Mouse (Mus musculus) embryonic facial prominence, embryonic 12.5 days (tissue): ENCODE results near the gene Me1. TPM values are rescaled to one million over a fixed set of nuclear protein-coding genes. Genes with fewer than 3 reads are reported as not detected.
A peak's percentile ranks its signal among the peaks of the same experiment; 100 is the strongest.

Experiments
- ATAC-seq: fragments of 200-750 bp; cut with Nextera tagmentation; 2 replicates; pipeline ENCODE4 v1.8.0; 2017; ENCODE audit not compliant: insufficient number of reproducible peaks, insufficient read depth, low FRiP score, low TSS enrichment
- H3K27ac ChIP-seq: fragments of 300-500 bp; sonication (generic); 2 replicates; pipeline ENCODE4 v1.5.1; 2016; ENCODE audit warnings: mild to moderate bottlenecking
- H3K27me3 ChIP-seq: fragments of 300-500 bp; sonication (generic); 2 replicates; pipeline ENCODE4 v1.6.1; 2016; ENCODE audit warnings: mild to moderate bottlenecking, moderate library complexity
- H3K36me3 ChIP-seq: fragments of 300-500 bp; sonication (generic); 2 replicates; pipeline ENCODE4 v1.6.1; 2016; ENCODE audit warnings: mild to moderate bottlenecking
- H3K4me1 ChIP-seq: fragments of 300-500 bp; sonication (generic); 2 replicates; pipeline ENCODE4 v1.6.1; 2016
- H3K4me2 ChIP-seq: fragments of 300-500 bp; sonication (generic); replicated peaks from 2 replicates; pipeline ENCODE4 v1.6.1; 2016; ENCODE audit warnings: mild to moderate bottlenecking, moderate library complexity
- H3K4me3 ChIP-seq: fragments of 300-500 bp; sonication (generic); 2 replicates; pipeline ENCODE4 v1.5.1; 2016; ENCODE audit warnings: mild to moderate bottlenecking
- H3K9ac ChIP-seq: fragments of 300-500 bp; sonication (generic); 2 replicates; pipeline ENCODE4 v1.6.1; 2016; ENCODE audit warnings: mild to moderate bottlenecking, moderate library complexity
- H3K9me3 ChIP-seq: fragments of 300-500 bp; sonication (generic); 2 replicates; pipeline ENCODE4 v1.6.1; 2016; ENCODE audit warnings: mild to moderate bottlenecking, moderate library complexity
- WGBS: fragments of 180-500 bp; shearing (Covaris S2); methylation state at CpG from one replicate; pipeline ENCODE4 v1.1.7; 2016; 5-methylcytosine and 5-hydroxymethylcytosine counted together
- polyA plus RNA-seq: library from polyadenylated mRNA; unstranded; fragments of >200 nt; fragmentation: Nextera tagmentation; extraction: Ambion mirVana; gene quantifications from 2 replicates; pipeline ENCODE4 v1.2.1, GENCODE M21; 2016

Gene Me1
- polyA plus RNA-seq, 1 experiment from 2014 or later, result 17.8 TPM

DNA sequence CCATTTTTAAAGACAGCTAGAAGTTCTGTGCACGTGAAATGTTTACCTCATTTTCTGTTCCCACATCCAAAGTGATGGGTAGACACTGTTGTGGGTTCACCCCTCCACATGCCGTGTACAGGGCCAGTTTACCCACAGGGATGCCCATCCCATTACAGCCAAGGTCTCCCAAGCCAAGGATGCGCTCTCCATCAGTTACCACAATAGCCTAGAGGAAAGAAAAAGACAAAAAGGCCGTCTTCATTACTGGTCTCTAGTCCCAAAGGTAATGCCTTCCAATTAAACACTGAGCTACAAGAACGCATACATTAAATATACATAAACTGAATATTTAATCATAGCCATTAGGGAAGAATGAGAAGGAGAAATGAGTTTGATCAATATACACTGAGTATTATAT is 44.9 kb downstream of the Me1 start:
- no peak overlapping the region for H3K27ac ChIP-seq
- 82% methylated on average over 5 of the region's 5 CpGs for WGBS
- H3K36me3 ChIP-seq, result no peaks in the 10 kb centered on the region
- H3K27me3 ChIP-seq, result no peaks in the 10 kb centered on the region
- H3K9me3 ChIP-seq, result no peaks in the 10 kb centered on the region
- no peak overlapping the region for H3K9ac ChIP-seq
- H3K4me3 ChIP-seq, result no peak overlapping the region
- no peaks in the 10 kb centered on the region for H3K4me1 ChIP-seq
- H3K4me2 ChIP-seq, result no peak overlapping the region
- ATAC-seq, result no peak

DNA sequence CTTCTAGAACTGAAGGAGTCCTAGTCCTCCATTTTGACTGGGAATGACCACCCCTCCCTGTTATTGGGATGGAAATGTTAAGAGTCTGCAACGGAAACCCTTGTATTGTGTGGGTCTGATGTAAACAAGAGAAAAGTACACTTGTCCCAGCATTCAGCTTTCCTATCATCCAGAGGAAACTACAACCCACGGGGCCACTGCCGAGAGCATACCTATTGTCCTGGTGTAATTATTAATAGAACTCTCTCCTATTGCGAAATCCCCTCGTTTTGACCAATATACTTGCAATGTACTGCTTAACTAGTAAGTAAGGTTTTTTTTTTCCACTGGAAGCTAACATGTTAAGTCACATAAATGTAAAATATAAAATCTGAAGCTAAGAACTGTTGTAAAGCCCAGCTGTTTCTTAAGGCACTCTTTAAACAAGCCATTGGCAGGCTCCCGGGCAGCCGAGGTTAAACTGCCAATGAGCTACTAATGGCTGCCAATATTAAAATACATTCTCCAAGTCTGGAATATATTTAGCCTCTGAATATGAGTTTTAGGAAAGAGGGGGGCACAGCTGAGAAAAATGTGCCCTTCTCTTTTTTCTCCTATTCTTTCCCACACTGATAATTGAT is 47.7 kb downstream of the Me1 start:
- Histone ChIP-seq H3K27me3 (no peaks in the 10 kb centered on the region), H3K36me3 (no peaks in the 10 kb centered on the region), H3K9me3 (no peaks in the 10 kb centered on the region), H3K27ac (no peak overlapping the region), H3K4me2 (no peak overlapping the region), H3K4me1 (no peaks in the 10 kb centered on the region), H3K4me3 (no peak overlapping the region), H3K9ac (no peak overlapping the region)
- no peak for ATAC-seq
- WGBS, result 76% methylated on average over 7 of the region's 7 CpGs

DNA sequence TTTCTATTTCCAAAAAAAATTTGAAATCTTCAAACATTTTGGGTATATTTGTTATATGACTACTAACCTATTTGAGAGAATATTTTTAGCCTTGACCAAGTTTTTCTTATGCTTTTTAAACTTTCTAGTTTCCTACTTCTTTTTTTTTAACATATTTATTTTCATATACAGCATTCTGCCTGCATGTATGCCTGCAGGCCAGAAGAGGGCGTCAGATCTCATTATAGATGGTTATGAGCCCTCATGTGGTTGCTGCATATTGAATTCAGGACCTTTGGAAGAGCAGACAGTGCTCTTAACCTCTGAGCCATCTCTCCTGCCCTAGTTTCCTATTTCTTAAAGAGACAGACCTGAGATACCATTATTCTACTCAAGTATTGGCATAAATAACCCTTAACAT is 48.9 kb downstream of the Me1 start:
- 13% methylated on average over 1 of the region's 1 CpGs for WGBS
- H3K4me1 ChIP-seq, result no peaks in the 10 kb centered on the region
- ATAC-seq, result no peak

DNA sequence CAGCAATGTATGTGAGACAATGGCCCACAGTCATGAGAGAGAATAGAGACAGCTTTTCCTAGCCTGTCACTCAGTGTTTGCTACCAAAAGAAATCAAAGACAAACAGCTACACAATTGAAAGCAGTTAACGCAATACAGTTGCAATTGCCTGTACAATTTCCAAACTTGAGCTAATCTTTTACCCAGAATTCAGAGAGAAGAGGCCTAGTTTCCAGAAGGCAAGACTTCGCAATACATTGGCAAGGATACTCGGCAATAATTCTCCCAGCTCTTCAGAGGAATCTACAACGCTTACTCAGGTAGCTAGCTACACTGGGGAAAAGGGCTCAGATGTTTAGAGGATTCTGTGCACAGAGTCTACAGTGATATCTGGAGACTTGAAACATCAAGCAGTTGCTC is 52.3 kb downstream of the Me1 start:
- Histone ChIP-seq H3K4me3 (no peak overlapping the region), H3K4me1 (no peaks in the 10 kb centered on the region), H3K9me3 (no peaks in the 10 kb centered on the region), H3K36me3 (no peaks in the 10 kb centered on the region), H3K4me2 (no peak overlapping the region), H3K27me3 (no peaks in the 10 kb centered on the region), H3K9ac (no peak overlapping the region), H3K27ac (no peak overlapping the region)
- no peak for ATAC-seq
- WGBS, result 96% methylated on average over 4 of the region's 4 CpGs

More for the DNA sequence above, 48.9 kb downstream of the Me1 start:
- Histone ChIP-seq H3K4me2 (no peak overlapping the region), H3K9ac (no peak overlapping the region), H3K4me3 (no peak overlapping the region), H3K27ac (no peak overlapping the region), H3K9me3 (no peaks in the 10 kb centered on the region), H3K27me3 (no peaks in the 10 kb centered on the region), H3K36me3 (no peaks in the 10 kb centered on the region)

DNA sequence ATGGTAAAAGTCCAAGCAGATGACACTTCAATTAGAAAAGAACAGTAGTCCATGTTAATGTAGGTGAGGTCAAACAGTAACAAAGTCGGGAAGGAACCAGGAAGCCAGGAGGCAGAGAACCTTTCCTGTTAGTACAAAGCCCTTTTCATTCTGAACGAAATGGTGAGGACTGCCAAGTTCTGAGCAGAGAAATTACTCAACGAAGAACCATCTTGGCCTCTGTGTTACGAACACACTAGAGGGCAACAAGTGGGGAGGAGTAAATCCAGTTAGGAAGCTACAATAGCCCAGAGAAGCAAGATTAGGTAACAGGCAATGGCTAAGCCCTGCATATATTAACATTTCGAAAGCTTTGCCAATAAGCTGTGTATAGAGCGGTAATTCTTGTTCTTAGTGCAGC is 57.0 kb downstream of the Me1 start:
- Histone ChIP-seq H3K27ac (no peak overlapping the region), H3K9me3 (no peaks in the 10 kb centered on the region), H3K4me1 (no peaks in the 10 kb centered on the region), H3K4me2 (no peak overlapping the region), H3K9ac (no peak overlapping the region), H3K4me3 (no peak overlapping the region), H3K36me3 (no peaks in the 10 kb centered on the region), H3K27me3 (no peaks in the 10 kb centered on the region)
- 69% methylated on average over 6 of the region's 6 CpGs for WGBS
- no peak for ATAC-seq

DNA sequence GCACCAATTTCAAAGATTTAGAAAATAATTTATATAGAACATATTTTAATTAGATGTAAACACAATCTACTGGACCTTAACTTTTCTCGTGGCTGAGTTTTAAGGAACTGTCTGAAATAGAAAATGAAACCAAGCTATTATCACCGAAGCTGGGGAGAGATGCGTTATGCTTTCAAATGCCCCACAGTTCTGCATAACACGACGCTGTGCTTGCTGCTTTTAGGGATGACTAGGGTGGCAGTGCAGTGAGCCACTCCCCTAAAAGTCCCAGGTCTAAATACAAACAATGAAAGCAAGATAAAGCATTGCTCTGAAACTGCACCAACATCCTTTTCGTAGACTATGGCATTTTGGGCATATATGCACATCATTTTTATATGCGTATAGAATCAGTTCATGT is 64.6 kb downstream of the Me1 start:
- no peak overlapping the region for H3K9ac ChIP-seq
- H3K27me3 ChIP-seq, result no peaks in the 10 kb centered on the region
- H3K27ac ChIP-seq, result no peak overlapping the region
- no peak overlapping the region for H3K4me2 ChIP-seq
- H3K9me3 ChIP-seq, result no peaks in the 10 kb centered on the region
- WGBS, result 87% methylated on average over 7 of the region's 7 CpGs
- ATAC-seq, result no peak
- no peaks in the 10 kb centered on the region for H3K36me3 ChIP-seq
- peaks cover 13% of the 10 kb centered on the region; the same call in 1 of the 2 replicates for H3K4me1 ChIP-seq
- H3K4me3 ChIP-seq, result no peak overlapping the region

DNA sequence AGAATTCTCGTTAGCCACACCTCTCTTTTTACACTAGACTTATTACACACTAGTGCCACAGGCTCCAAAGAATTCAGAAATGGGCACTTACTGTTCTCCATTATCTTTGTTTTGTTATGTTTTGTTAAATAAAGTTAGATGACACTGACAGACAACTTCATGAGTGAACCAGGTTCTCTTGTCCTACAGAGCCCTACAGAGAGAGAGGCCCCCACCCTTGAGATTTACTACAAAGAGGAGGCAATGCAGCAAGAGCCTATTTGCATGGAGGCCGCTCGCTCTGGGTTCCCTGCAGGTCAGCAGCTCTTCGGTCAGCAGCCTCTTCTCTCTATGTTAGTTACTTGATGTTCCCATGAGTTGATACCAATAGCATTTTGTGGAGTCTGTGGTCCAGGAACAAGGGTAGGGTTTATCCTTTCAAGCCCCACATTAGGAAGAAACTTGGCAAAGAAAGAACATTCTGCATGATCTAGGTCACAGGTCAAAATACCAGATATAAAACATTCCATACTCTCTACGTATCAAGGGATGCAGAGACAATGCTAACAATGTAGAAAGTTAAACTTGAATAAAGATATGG is 65.3 kb downstream of the Me1 start:
- no peak overlapping the region for H3K4me3 ChIP-seq
- no peak overlapping the region for H3K27ac ChIP-seq
- no peaks in the 10 kb centered on the region for H3K27me3 ChIP-seq
- 78% methylated on average over 5 of the region's 5 CpGs for WGBS
- no peaks in the 10 kb centered on the region for H3K9me3 ChIP-seq
- ATAC-seq, result no peak
- no peak overlapping the region for H3K9ac ChIP-seq
- H3K4me1 ChIP-seq, result peaks cover 13% of the 10 kb centered on the region; the same call in 1 of the 2 replicates
- no peak overlapping the region for H3K4me2 ChIP-seq
- no peaks in the 10 kb centered on the region for H3K36me3 ChIP-seq

DNA sequence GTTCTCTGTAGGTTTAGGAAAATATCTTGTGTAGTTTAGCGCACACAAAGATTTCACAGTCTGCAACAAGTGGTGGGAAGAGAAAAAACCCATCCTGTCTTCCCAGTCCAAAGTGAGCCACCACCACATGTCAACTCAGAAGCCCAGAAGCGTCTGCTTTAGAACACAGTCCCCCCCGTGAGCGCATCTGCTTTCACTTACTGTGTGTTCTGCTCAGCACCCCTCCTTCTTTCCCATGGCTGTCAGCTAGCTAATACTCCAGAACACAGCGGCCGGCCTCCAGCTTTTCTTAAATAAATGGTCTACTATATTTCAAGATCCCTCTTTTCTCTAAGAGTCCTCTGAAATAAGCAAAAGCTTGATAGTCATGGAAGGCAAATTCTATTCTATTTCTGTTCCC is 66.4 kb downstream of the Me1 start:
- Histone ChIP-seq H3K4me3 (no peak overlapping the region), H3K27me3 (no peaks in the 10 kb centered on the region), H3K9ac (no peak overlapping the region), H3K36me3 (no peaks in the 10 kb centered on the region), H3K9me3 (no peaks in the 10 kb centered on the region), H3K4me1 (peaks cover 13% of the 10 kb centered on the region; the same call in 1 of the 2 replicates), H3K27ac (no peak overlapping the region), H3K4me2 (no peak overlapping the region)
- WGBS, result 28% methylated on average over 6 of the region's 6 CpGs
- ATAC-seq, result 0 out of 2 replicates have a peak, but pooled peaks have one; percentile 60

DNA sequence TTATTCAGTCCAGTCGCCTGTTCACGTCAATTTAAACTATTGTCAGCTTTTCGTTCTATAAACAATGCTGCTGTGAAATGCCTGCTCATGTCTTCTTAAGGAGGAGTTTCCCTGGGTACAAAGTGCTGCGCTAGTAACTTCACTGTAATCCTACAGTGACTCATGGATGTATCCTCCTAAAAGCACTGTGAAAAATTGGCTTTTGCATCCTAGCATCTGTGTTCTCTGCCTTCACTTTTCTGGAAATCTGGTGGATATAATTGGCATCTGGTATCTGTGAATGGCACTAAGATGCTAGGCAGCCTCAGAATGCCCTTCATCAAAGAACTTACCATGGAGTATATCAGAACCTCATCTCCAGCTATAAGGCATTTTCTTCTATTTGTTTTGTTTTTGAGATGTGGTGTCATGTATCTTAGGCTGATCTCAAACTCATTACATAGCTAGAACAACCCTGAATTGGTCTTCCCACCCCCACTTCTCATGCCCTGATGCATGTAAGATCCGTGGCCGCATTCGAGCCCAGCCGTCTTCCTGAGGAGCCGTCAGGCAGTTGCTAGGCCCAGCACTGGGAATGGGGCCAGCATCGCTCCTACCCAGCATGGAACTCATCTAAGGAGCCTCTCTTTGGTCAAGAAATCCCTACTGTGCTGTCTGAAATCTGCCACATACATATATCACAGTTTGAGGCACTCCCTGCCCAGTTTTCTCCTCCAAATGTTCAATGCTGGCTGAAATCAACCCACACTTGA is 67.8 kb downstream of the Me1 start:
- no peak overlapping the region for H3K4me2 ChIP-seq
- no peaks in the 10 kb centered on the region for H3K36me3 ChIP-seq
- no peak overlapping the region for H3K4me3 ChIP-seq
- H3K27me3 ChIP-seq, result no peaks in the 10 kb centered on the region
- no peak overlapping the region for H3K27ac ChIP-seq
- 85% methylated on average over 10 of the region's 10 CpGs for WGBS
- no peak for ATAC-seq
- H3K9me3 ChIP-seq, result no peaks in the 10 kb centered on the region
- H3K4me1 ChIP-seq, result peaks cover 13% of the 10 kb centered on the region; the same call in 1 of the 2 replicates
- no peak overlapping the region for H3K9ac ChIP-seq

DNA sequence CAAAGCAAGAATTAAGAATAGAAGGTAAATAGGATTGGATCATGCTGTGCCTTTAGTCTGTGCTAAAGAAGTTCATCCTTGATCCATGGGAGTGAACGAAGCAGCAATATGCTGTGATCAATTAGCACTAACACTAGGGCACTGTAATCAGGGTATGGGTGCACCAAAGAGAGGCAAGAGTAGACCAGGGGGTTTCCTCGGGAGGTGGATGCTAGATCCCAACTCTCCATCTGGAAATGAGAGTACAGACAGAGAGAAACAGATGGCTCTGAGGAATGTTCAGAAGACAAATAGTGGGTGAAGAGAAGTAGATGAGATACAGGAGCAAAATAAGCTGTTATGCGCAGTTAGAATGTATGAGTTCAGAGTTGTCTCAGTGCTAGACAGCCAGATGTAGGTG is 68.8 kb downstream of the Me1 start:
- Histone ChIP-seq H3K27me3 (no peaks in the 10 kb centered on the region), H3K9ac (no peak overlapping the region), H3K27ac (no peak overlapping the region), H3K9me3 (no peaks in the 10 kb centered on the region), H3K4me1 (peaks cover 13% of the 10 kb centered on the region; the same call in 1 of the 2 replicates), H3K4me3 (no peak overlapping the region), H3K4me2 (no peak overlapping the region), H3K36me3 (no peaks in the 10 kb centered on the region)
- ATAC-seq, result no peak
- WGBS, result 57% methylated on average over 3 of the region's 3 CpGs

DNA sequence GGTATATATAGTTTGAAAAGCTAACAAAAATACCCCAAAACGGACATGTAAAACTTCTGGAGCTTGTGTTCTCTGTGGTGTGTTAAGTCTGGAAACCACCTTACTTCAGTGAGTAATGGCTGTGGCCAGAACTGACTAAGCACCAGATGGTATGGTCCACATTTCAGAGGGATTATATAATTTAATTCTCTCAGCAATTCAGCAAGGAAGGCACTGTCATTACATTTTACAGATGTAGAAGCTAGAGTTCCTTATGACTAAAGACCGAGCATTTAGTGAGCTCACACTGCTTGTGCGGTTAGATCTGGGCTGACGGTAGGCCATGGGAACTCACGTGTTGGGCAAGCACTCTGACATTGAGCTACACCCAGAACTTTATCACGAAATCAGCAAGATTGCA is 71.0 kb downstream of the Me1 start:
- Histone ChIP-seq H3K4me3 (no peak overlapping the region), H3K9ac (no peak overlapping the region), H3K27me3 (no peaks in the 10 kb centered on the region), H3K9me3 (no peaks in the 10 kb centered on the region), H3K36me3 (no peaks in the 10 kb centered on the region), H3K27ac (no peak overlapping the region), H3K4me1 (peaks cover 9% of the 10 kb centered on the region; the same call in 1 of the 2 replicates), H3K4me2 (no peak overlapping the region)
- 64% methylated on average over 6 of the region's 6 CpGs for WGBS
- ATAC-seq, result no peak

DNA sequence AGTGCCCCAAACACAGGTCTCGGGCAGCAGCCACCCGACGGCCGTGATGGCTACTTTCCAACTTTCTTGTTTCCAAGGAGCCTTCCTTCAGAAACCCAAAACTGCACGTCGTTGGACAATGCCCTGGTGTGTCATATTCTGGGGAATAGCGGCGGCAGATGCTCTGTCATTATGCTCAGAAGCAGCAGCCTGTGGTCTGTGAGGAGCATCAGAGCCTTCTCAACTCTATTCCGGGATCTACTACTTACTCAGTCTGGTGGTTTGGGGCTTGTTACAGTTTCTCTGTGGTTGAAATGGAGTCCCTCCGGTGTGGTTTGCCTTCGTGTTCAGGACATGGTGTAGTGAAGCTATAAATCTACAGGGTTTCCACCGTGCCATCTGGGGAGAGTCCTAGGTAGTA is 71.7 kb downstream of the Me1 start:
- no peak for ATAC-seq
- WGBS, result 89% methylated on average over 12 of the region's 12 CpGs
- Histone ChIP-seq H3K9me3 (no peaks in the 10 kb centered on the region), H3K36me3 (no peaks in the 10 kb centered on the region), H3K4me3 (no peak overlapping the region), H3K4me1 (peaks cover 3% of the 10 kb centered on the region; the same call in 1 of the 2 replicates), H3K27me3 (no peaks in the 10 kb centered on the region), H3K4me2 (no peak overlapping the region), H3K27ac (no peak overlapping the region), H3K9ac (no peak overlapping the region)
